Mouse (Mus musculus) limb, embryonic 12.5 days (tissue): Measurements from ENCODE around the gene Lect2. TPM values are rescaled to one million over a fixed set of nuclear protein-coding genes. Genes with fewer than 3 reads are reported as not detected.

Experiments
- ATAC-seq: fragments of 200-750 bp; cut with Nextera tagmentation; 2 replicates; pipeline ENCODE4 v1.8.0; 2017; ENCODE audit warnings: low read depth, moderate TSS enrichment; ENCODE audit not compliant: insufficient number of reproducible peaks, insufficient read depth, low FRiP score, low TSS enrichment
- H3K27ac ChIP-seq: fragments of 300-500 bp; sonication (generic); 2 replicates; pipeline ENCODE4 v1.5.1; 2016; ENCODE audit warnings: mild to moderate bottlenecking, moderate library complexity
- H3K27me3 ChIP-seq: fragments of 300-500 bp; sonication (generic); 2 replicates; pipeline ENCODE4 v1.6.1; 2016; ENCODE audit warnings: mild to moderate bottlenecking, moderate library complexity
- H3K36me3 ChIP-seq: fragments of 300-500 bp; sonication (generic); 2 replicates; pipeline ENCODE4 v1.6.1; 2016; ENCODE audit warnings: mild to moderate bottlenecking, moderate library complexity
- H3K4me1 ChIP-seq: fragments of 300-500 bp; sonication (generic); replicated peaks from 2 replicates; pipeline ENCODE4 v1.6.1; 2016
- H3K4me2 ChIP-seq: fragments of 300-500 bp; sonication (generic); 2 replicates; pipeline ENCODE4 v1.6.1; 2016; ENCODE audit warnings: mild to moderate bottlenecking, moderate library complexity
- H3K4me3 ChIP-seq: fragments of 300-500 bp; sonication (generic); replicated peaks from 2 replicates; pipeline ENCODE4 v1.5.1; 2016; ENCODE audit warnings: mild to moderate bottlenecking
- H3K9ac ChIP-seq: fragments of 300-500 bp; sonication (generic); replicated peaks from 2 replicates; pipeline ENCODE4 v1.6.1; 2016; ENCODE audit warnings: mild to moderate bottlenecking, moderate library complexity
- H3K9me3 ChIP-seq: fragments of 300-500 bp; sonication (generic); 2 replicates; pipeline ENCODE4 v1.6.1; 2016; ENCODE audit warnings: mild to moderate bottlenecking, moderate library complexity
- WGBS: fragments of 180-500 bp; shearing (Covaris S2); methylation state at CpG from one replicate; pipeline ENCODE4 v1.1.7; 2016; 5-methylcytosine and 5-hydroxymethylcytosine counted together
- polyA plus RNA-seq: library from polyadenylated mRNA; unstranded; fragments of >200 nt; fragmentation: Nextera tagmentation; extraction: Ambion mirVana; gene quantifications from 2 replicates; pipeline ENCODE4 v1.2.1, GENCODE M21; 2016

Lect2 gene
- polyA plus RNA-seq, 1 experiment from 2014 or later: not detected

GRCm38 (mm10) chr13:56555957-56556356 lies 7.7 kb upstream of the Lect2 start:
- no peaks in the 10 kb centered on the region for H3K27me3 ChIP-seq
- H3K4me1 ChIP-seq: peaks cover 7% of the 10 kb centered on the region; the same call in 1 of the 2 replicates
- no peak overlapping the region for H3K27ac ChIP-seq
- no peak overlapping the region for H3K9ac ChIP-seq
- 5% methylated on average over 1 of the region's 1 CpGs for WGBS
- no peak overlapping the region for H3K4me3 ChIP-seq
- no peak for ATAC-seq
- H3K4me2 ChIP-seq: no peak overlapping the region
- no peaks in the 10 kb centered on the region for H3K36me3 ChIP-seq
- H3K9me3 ChIP-seq: no peaks in the 10 kb centered on the region

- Histone ChIP-seq H3K4me1 (peaks cover 7% of the 10 kb centered on the region; the same call in 1 of the 2 replicates), H3K36me3 (no peaks in the 10 kb centered on the region), H3K9ac (no peak overlapping the region), H3K4me3 (no peak overlapping the region), H3K27ac (no peak overlapping the region), H3K9me3 (no peaks in the 10 kb centered on the region), H3K4me2 (no peak overlapping the region), H3K27me3 (no peaks in the 10 kb centered on the region)
- no peak for ATAC-seq
- WGBS: 23% methylated on average over 2 of the region's 2 CpGs
These were observed 6.1 kb upstream of the Lect2 start for GRCm38 (mm10) chr13:56554409-56554808.

GRCm38 (mm10) chr13:56553923-56554322 lies 5.6 kb upstream of the Lect2 start:
- 55% methylated on average over 2 of the region's 2 CpGs for WGBS

GRCm38 (mm10) chr13:56551661-56552060 lies 3.4 kb upstream of the Lect2 start:
- H3K27ac ChIP-seq: no peak overlapping the region
- H3K9ac ChIP-seq: no peak overlapping the region
- no peaks in the 10 kb centered on the region; the same call in 1 of the 2 replicates for H3K4me1 ChIP-seq
- H3K36me3 ChIP-seq: no peaks in the 10 kb centered on the region
- 74% methylated on average over 6 of the region's 6 CpGs for WGBS
- H3K4me2 ChIP-seq: no peak overlapping the region
- ATAC-seq: no peak
- no peak overlapping the region for H3K4me3 ChIP-seq
- no peaks in the 10 kb centered on the region for H3K9me3 ChIP-seq
- H3K27me3 ChIP-seq: no peaks in the 10 kb centered on the region

More at GRCm38 (mm10) chr13:56553923-56554322, 5.6 kb upstream of the Lect2 start:
- Histone ChIP-seq H3K27ac (no peak overlapping the region), H3K4me3 (no peak overlapping the region), H3K4me2 (no peak overlapping the region), H3K9ac (no peak overlapping the region), H3K4me1 (peaks cover 6% of the 10 kb centered on the region; the same call in 1 of the 2 replicates), H3K36me3 (no peaks in the 10 kb centered on the region), H3K27me3 (no peaks in the 10 kb centered on the region), H3K9me3 (no peaks in the 10 kb centered on the region)
- no peak for ATAC-seq

- Histone ChIP-seq H3K4me2 (no peak overlapping the region), H3K9me3 (no peaks in the 10 kb centered on the region)
These were observed 2.3 kb upstream of the Lect2 start for GRCm38 (mm10) chr13:56550574-56550973.

GRCm38 (mm10) chr13:56549364-56549763 lies 1.1 kb upstream of the Lect2 start:
- no peak overlapping the region for H3K4me3 ChIP-seq
- no peak overlapping the region for H3K27ac ChIP-seq
- no peak for ATAC-seq
- H3K9ac ChIP-seq: no peak overlapping the region
- no peaks in the 10 kb centered on the region; the same call in 1 of the 2 replicates for H3K4me1 ChIP-seq
- no peaks in the 10 kb centered on the region for H3K36me3 ChIP-seq
- H3K4me2 ChIP-seq: no peak overlapping the region
- WGBS: 63% methylated on average over 4 of the region's 4 CpGs
- no peaks in the 10 kb centered on the region for H3K9me3 ChIP-seq
- no peaks in the 10 kb centered on the region for H3K27me3 ChIP-seq

More at GRCm38 (mm10) chr13:56550574-56550973, 2.3 kb upstream of the Lect2 start:
- Histone ChIP-seq H3K4me3 (no peak overlapping the region), H3K9ac (no peak overlapping the region), H3K27me3 (no peaks in the 10 kb centered on the region), H3K36me3 (no peaks in the 10 kb centered on the region), H3K27ac (no peak overlapping the region), H3K4me1 (no peaks in the 10 kb centered on the region; the same call in 1 of the 2 replicates)
- ATAC-seq: no peak
- 28% methylated on average over 1 of the region's 1 CpGs for WGBS

GRCm38 (mm10) chr13:56544956-56545355 lies 3.3 kb downstream of the Lect2 start:
- H3K4me2 ChIP-seq: no peak overlapping the region
- no peak overlapping the region for H3K9ac ChIP-seq
- ATAC-seq: no peak
- H3K4me3 ChIP-seq: no peak overlapping the region
- H3K36me3 ChIP-seq: no peaks in the 10 kb centered on the region
- H3K4me1 ChIP-seq: no peaks in the 10 kb centered on the region
- 61% methylated on average over 3 of the region's 3 CpGs for WGBS
- H3K27ac ChIP-seq: no peak overlapping the region
- no peaks in the 10 kb centered on the region for H3K9me3 ChIP-seq
- no peaks in the 10 kb centered on the region for H3K27me3 ChIP-seq

GRCm38 (mm10) chr13:56543805-56544204 lies 4.5 kb downstream of the Lect2 start:
- H3K27me3 ChIP-seq: no peaks in the 10 kb centered on the region
- no peak overlapping the region for H3K4me2 ChIP-seq
- H3K4me1 ChIP-seq: no peaks in the 10 kb centered on the region
- H3K4me3 ChIP-seq: no peak overlapping the region
- WGBS: 78% methylated on average over 9 of the region's 9 CpGs
- H3K36me3 ChIP-seq: no peaks in the 10 kb centered on the region
- H3K9me3 ChIP-seq: no peaks in the 10 kb centered on the region
- H3K27ac ChIP-seq: no peak overlapping the region
- ATAC-seq: no peak
- no peak overlapping the region for H3K9ac ChIP-seq

GRCm38 (mm10) chr13:56539846-56540245 lies 8.5 kb downstream of the Lect2 start:
- Histone ChIP-seq H3K4me3 (no peak overlapping the region), H3K9me3 (peaks cover 6% of the 10 kb centered on the region; the same call in 1 of the 2 replicates), H3K4me2 (no peak overlapping the region), H3K27me3 (no peaks in the 10 kb centered on the region), H3K9ac (no peak overlapping the region), H3K4me1 (no peaks in the 10 kb centered on the region), H3K36me3 (no peaks in the 10 kb centered on the region), H3K27ac (no peak overlapping the region)
- 90% methylated on average over 4 of the region's 4 CpGs for WGBS
- ATAC-seq: no peak

GRCm38 (mm10) chr13:56537026-56537425 lies 11.3 kb downstream of the Lect2 start:
- Histone ChIP-seq H3K27me3 (no peaks in the 10 kb centered on the region), H3K4me2 (no peak overlapping the region), H3K4me3 (no peak overlapping the region), H3K27ac (no peak overlapping the region), H3K9me3 (peaks cover 14% of the 10 kb centered on the region; the same call in 1 of the 2 replicates), H3K36me3 (no peaks in the 10 kb centered on the region), H3K9ac (no peak overlapping the region), H3K4me1 (no peaks in the 10 kb centered on the region)
- 88% methylated on average over 12 of the region's 12 CpGs for WGBS
- no peak for ATAC-seq

GRCm38 (mm10) chr13:56535570-56535969 lies 12.7 kb downstream of the Lect2 start:
- WGBS: 75% methylated on average over 5 of the region's 5 CpGs
- no peak for ATAC-seq
- Histone ChIP-seq H3K9ac (no peak overlapping the region), H3K4me2 (no peak overlapping the region), H3K4me1 (no peaks in the 10 kb centered on the region), H3K27ac (no peak overlapping the region), H3K27me3 (no peaks in the 10 kb centered on the region), H3K9me3 (peaks cover 14% of the 10 kb centered on the region; the same call in 1 of the 2 replicates), H3K4me3 (no peak overlapping the region), H3K36me3 (no peaks in the 10 kb centered on the region)

- H3K36me3 ChIP-seq: no peaks in the 10 kb centered on the region
- no peaks in the 10 kb centered on the region for H3K4me1 ChIP-seq
- H3K4me2 ChIP-seq: no peak overlapping the region
- H3K4me3 ChIP-seq: no peak overlapping the region
- H3K27ac ChIP-seq: no peak overlapping the region
- 81% methylated on average over 5 of the region's 5 CpGs for WGBS
- H3K27me3 ChIP-seq: no peaks in the 10 kb centered on the region
- peaks cover 14% of the 10 kb centered on the region; the same call in 1 of the 2 replicates for H3K9me3 ChIP-seq
- ATAC-seq: no peak
- no peak overlapping the region for H3K9ac ChIP-seq
These were observed 13.4 kb downstream of the Lect2 start for GRCm38 (mm10) chr13:56534931-56535330.
